Mouse (Mus musculus) kidney, postnatal 0 days (tissue): ENCODE results near the gene Sphk2. TPM values are rescaled to one million over a fixed set of nuclear protein-coding genes. Genes with fewer than 3 reads are reported as not detected.

Experiments used
- ATAC-seq: fragments of 200-750 bp; cut with Nextera tagmentation; replicated peaks from 2 replicates; pipeline ENCODE4 v1.8.0; 2017; ENCODE audit warnings: low read depth, moderate number of reproducible peaks, moderate TSS enrichment, moderate library complexity; ENCODE audit not compliant: low FRiP score
- DNase-seq: peaks from one replicate; pipeline ENCODE4 v3.0.0-alpha.2; 2016; ENCODE audit warnings: low spot score
- H3K27ac ChIP-seq: fragments of 300-500 bp; sonication (generic); 2 replicates; pipeline ENCODE4 v1.5.1; 2014; ENCODE audit warnings: mild to moderate bottlenecking
- H3K27me3 ChIP-seq: fragments of 300-500 bp; sonication (generic); 2 replicates; pipeline ENCODE4 v1.6.1; 2014; ENCODE audit warnings: low read length, mixed read lengths; ENCODE audit not compliant: insufficient read depth
- H3K36me3 ChIP-seq: fragments of 300-500 bp; sonication (generic); 2 replicates; pipeline ENCODE4 v1.6.1; 2014; ENCODE audit warnings: low read length, mixed read lengths; ENCODE audit not compliant: insufficient read depth
- H3K4me1 ChIP-seq: fragments of 300-500 bp; sonication (generic); replicated peaks from 2 replicates; pipeline ENCODE4 v1.6.1; 2014; ENCODE audit warnings: antibody characterized with exemption, low read length, mixed read lengths; ENCODE audit not compliant: insufficient read depth
- H3K4me2 ChIP-seq: fragments of 300-500 bp; sonication (generic); 2 replicates; pipeline ENCODE4 v1.6.1; 2014; ENCODE audit warnings: mild to moderate bottlenecking, low read length, moderate library complexity, mixed read lengths
- H3K4me3 ChIP-seq: fragments of 300-500 bp; sonication (generic); replicated peaks from 2 replicates; pipeline ENCODE4 v1.5.1; 2014; ENCODE audit warnings: low read depth, low read length
- H3K9ac ChIP-seq: fragments of 300-500 bp; sonication (generic); 2 replicates; pipeline ENCODE4 v1.6.1; 2014; ENCODE audit warnings: low read depth, low read length
- H3K9me3 ChIP-seq: fragments of 300-500 bp; sonication (generic); replicated peaks from 2 replicates; pipeline ENCODE4 v1.6.1; 2016; ENCODE audit warnings: low read length, inconsistent platforms, mixed read lengths
- CTCF ChIP-seq: IDR thresholded peaks from 2 replicates; pipeline ENCODE4 v1.5.1; 2016; ENCODE audit warnings: antibody characterized with exemption, low read depth, mild to moderate bottlenecking, moderate library complexity
- WGBS: fragments of 180-500 bp; shearing (Covaris S2); extraction: QIAGEN DNeasy Blood & Tissue Kit; methylation state at CpG from one replicate; pipeline ENCODE4 v1.1.7; 2014; 5-methylcytosine and 5-hydroxymethylcytosine counted together
- polyA plus RNA-seq: library from polyadenylated mRNA; unstranded; fragments of >200 nt; fragmentation: Nextera tagmentation; extraction: Ambion mirVana; gene quantifications from 2 replicates; pipeline ENCODE4 v1.2.1, GENCODE M21; 2015

Sphk2 gene
- polyA plus RNA-seq, 1 experiment from 2014 or later = 20.8 TPM

- Histone ChIP-seq H3K27ac (no peak overlapping the region), H3K27me3 (peaks cover 16% of the 10 kb centered on the region), H3K4me3 (no peak overlapping the region), H3K9me3 (no peaks in the 10 kb centered on the region), H3K4me1 (peaks cover 13% of the 10 kb centered on the region), H3K4me2 (peak overlapping the region; percentile 58; the same call in 1 of the 2 replicates), H3K9ac (no peak overlapping the region), H3K36me3 (no peaks in the 10 kb centered on the region)
- TF ChIP-seq CTCF = no peak
- 83% methylated on average over 11 of the region's 11 CpGs for WGBS
- DNase-seq (no peak), ATAC-seq (no peak)
Observed at GRCm38 (mm10) chr7:45701607-45702006, 16.2 kb downstream of the Sphk2 start.

GRCm38 (mm10) chr7:45701072-45701471 lies 16.7 kb downstream of the Sphk2 start:
- Histone ChIP-seq H3K27ac (peak overlapping the region; percentile 20; the same call in 1 of the 2 replicates), H3K36me3 (no peaks in the 10 kb centered on the region), H3K9ac (peak overlapping the region; percentile 36; the same call in 1 of the 2 replicates), H3K4me2 (peak overlapping the region; percentile 58), H3K4me3 (peak overlapping the region; percentile 25; the same call in 1 of the 2 replicates), H3K9me3 (no peaks in the 10 kb centered on the region), H3K27me3 (peaks cover 16% of the 10 kb centered on the region), H3K4me1 (peaks cover 13% of the 10 kb centered on the region)
- 28% methylated on average over 11 of the region's 11 CpGs for WGBS
- ATAC-seq (no peak), DNase-seq (no peak)
- TF ChIP-seq CTCF = no peak

- peak; percentile 95 for DNase-seq
- H3K9ac ChIP-seq = peak overlapping the region; percentile 36
Observed at GRCm38 (mm10) chr7:45700301-45701015, 17.3 kb downstream of the Sphk2 start.

GRCm38 (mm10) chr7:45699523-45700141 lies 18.2 kb downstream of the Sphk2 start, which contains the start of gene Car11:
TSS of gene Car11 (plus strand) at chr7:45699843.
- ATAC-seq (no peak), DNase-seq (no peak)
- WGBS = 2% methylated on average over 34 of the region's 36 CpGs
- Histone ChIP-seq H3K27me3 (peaks cover 16% of the 10 kb centered on the region), H3K4me1 (peaks cover 7% of the 10 kb centered on the region), H3K4me2 (peak within 1 kb of the TSS; percentile 58), H3K9me3 (no peaks in the 10 kb centered on the region), H3K9ac (peak within 1 kb of the TSS; percentile 23), H3K36me3 (no peaks in the 10 kb centered on the region), H3K4me3 (peak within 1 kb of the TSS; percentile 25), H3K27ac (no peak within 1 kb of the TSS)
- TF ChIP-seq CTCF = no peak

More at GRCm38 (mm10) chr7:45700301-45701015, 17.3 kb downstream of the Sphk2 start:
- no peak overlapping the region for H3K27ac ChIP-seq
- no peaks in the 10 kb centered on the region for H3K36me3 ChIP-seq
- H3K4me1 ChIP-seq = peaks cover 7% of the 10 kb centered on the region
- TF ChIP-seq CTCF = no peak
- H3K27me3 ChIP-seq = peaks cover 16% of the 10 kb centered on the region
- under 1% methylated on average over 20 of the region's 20 CpGs for WGBS
- H3K4me2 ChIP-seq = peak overlapping the region; percentile 58
- ATAC-seq = no peak
- H3K9me3 ChIP-seq = no peaks in the 10 kb centered on the region
- peak overlapping the region; percentile 25 for H3K4me3 ChIP-seq

- no peak overlapping the region for H3K9ac ChIP-seq
- no peaks in the 10 kb centered on the region for H3K9me3 ChIP-seq
- no peak overlapping the region for H3K4me2 ChIP-seq
- 87% methylated on average over 6 of the region's 7 CpGs for WGBS
- DNase-seq = no peak
- H3K36me3 ChIP-seq = no peaks in the 10 kb centered on the region
- H3K4me3 ChIP-seq = no peak overlapping the region
- no peak overlapping the region for H3K27ac ChIP-seq
- peaks cover 16% of the 10 kb centered on the region for H3K27me3 ChIP-seq
- ATAC-seq = no peak
- TF ChIP-seq CTCF = no peak
- peaks cover 7% of the 10 kb centered on the region for H3K4me1 ChIP-seq
Observed at GRCm38 (mm10) chr7:45697894-45698293, 19.9 kb downstream of the Sphk2 start.

- Histone ChIP-seq H3K27me3 (peaks cover 11% of the 10 kb centered on the region), H3K4me1 (peaks cover 3% of the 10 kb centered on the region), H3K36me3 (no peaks in the 10 kb centered on the region), H3K9ac (no peak overlapping the region), H3K4me2 (no peak overlapping the region), H3K9me3 (no peaks in the 10 kb centered on the region), H3K4me3 (no peak overlapping the region), H3K27ac (no peak overlapping the region)
- WGBS = 11% methylated on average over 6 of the region's 6 CpGs
- DNase-seq = no peak
- TF ChIP-seq CTCF = no peak
- no peak for ATAC-seq
Observed at GRCm38 (mm10) chr7:45695098-45695497, 22.7 kb downstream of the Sphk2 start.
